Mouse (Mus musculus) stomach, embryonic 16.5 days (tissue): ENCODE results near the gene Foxa3. TPM values are rescaled to one million over a fixed set of nuclear protein-coding genes. Genes with fewer than 3 reads are reported as not detected.
A peak's percentile ranks its signal among the peaks of the same experiment; 100 is the strongest.

ENCODE experiments used
- ATAC-seq: fragments of 200-750 bp; cut with Nextera tagmentation; 2 replicates; pipeline ENCODE4 v1.8.0; 2017; ENCODE audit warnings: moderate number of reproducible peaks, moderate TSS enrichment; ENCODE audit not compliant: insufficient read depth, low FRiP score
- H3K27ac ChIP-seq: fragments of 300-500 bp; sonication (generic); 2 replicates; pipeline ENCODE4 v1.5.1; 2014; ENCODE audit warnings: low read length
- H3K27me3 ChIP-seq: fragments of 300-500 bp; sonication (generic); 2 replicates; pipeline ENCODE4 v1.6.1; 2014; ENCODE audit warnings: low read length, control low read depth, mixed read lengths; ENCODE audit not compliant: control insufficient read depth, insufficient read depth
- H3K36me3 ChIP-seq: fragments of 300-500 bp; sonication (generic); 2 replicates; pipeline ENCODE4 v1.6.1; 2014; ENCODE audit warnings: low read length; ENCODE audit not compliant: control insufficient read depth, insufficient read depth
- H3K4me1 ChIP-seq: fragments of 300-500 bp; sonication (generic); 2 replicates; pipeline ENCODE4 v1.6.1; 2014; ENCODE audit warnings: low read length, control low read depth, mixed read lengths; ENCODE audit not compliant: control insufficient read depth, insufficient read depth
- H3K4me2 ChIP-seq: fragments of 300-500 bp; sonication (generic); 2 replicates; pipeline ENCODE4 v1.6.1; 2014; ENCODE audit warnings: low read depth, low read length, mixed read lengths
- H3K4me3 ChIP-seq: fragments of 300-500 bp; sonication (generic); replicated peaks from 2 replicates; pipeline ENCODE4 v1.5.1; 2014; ENCODE audit warnings: mild to moderate bottlenecking, low read length
- H3K9ac ChIP-seq: fragments of 300-500 bp; sonication (generic); 2 replicates; pipeline ENCODE4 v1.6.1; 2014; ENCODE audit warnings: low read length
- H3K9me3 ChIP-seq: fragments of 300-500 bp; sonication (generic); replicated peaks from 2 replicates; pipeline ENCODE4 v1.6.1; 2016; ENCODE audit warnings: low read length, control low read depth; ENCODE audit not compliant: control insufficient read depth
- WGBS: fragments of 180-500 bp; shearing (Covaris S2); extraction: QIAGEN DNeasy Blood & Tissue Kit; methylation state at CpG from one replicate; pipeline ENCODE4 v1.1.7; 2014; 5-methylcytosine and 5-hydroxymethylcytosine counted together
- polyA plus RNA-seq: library from polyadenylated mRNA; unstranded; fragments of >200 nt; fragmentation: Nextera tagmentation; extraction: Ambion mirVana; gene quantifications from 2 replicates; pipeline ENCODE4 v1.2.1, GENCODE M21; 2015

Gene Foxa3
- polyA plus RNA-seq, 1 experiment from 2014 or later, result 32.5 TPM

DNA sequence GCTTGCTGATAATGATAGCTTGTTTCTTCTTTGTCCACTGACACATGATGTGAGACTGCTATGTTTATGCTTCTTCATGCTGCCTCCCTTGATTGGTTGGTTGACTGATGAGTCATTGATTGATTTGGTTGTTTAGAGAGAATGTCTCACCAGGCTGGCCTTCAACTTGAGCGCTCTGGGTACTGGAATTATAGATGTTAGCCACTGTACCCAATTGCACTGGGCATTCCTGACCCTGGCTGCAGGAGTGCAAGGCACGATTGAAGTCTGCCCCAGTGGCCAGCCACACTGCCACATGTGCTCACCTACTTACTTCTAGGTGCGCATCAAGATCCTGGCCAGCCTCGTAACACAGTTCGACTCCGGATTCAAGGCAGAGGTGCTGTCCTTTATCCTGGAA lies 21.3 kb upstream of the Foxa3 start:
- no peak overlapping the region for H3K9ac ChIP-seq
- H3K27me3 ChIP-seq, result no peaks in the 10 kb centered on the region
- 94% methylated on average over 6 of the region's 6 CpGs for WGBS
- peaks cover 35% of the 10 kb centered on the region for H3K36me3 ChIP-seq
- H3K4me2 ChIP-seq, result no peak overlapping the region
- no peak overlapping the region for H3K27ac ChIP-seq
- no peak for ATAC-seq
- no peaks in the 10 kb centered on the region for H3K4me1 ChIP-seq
- no peaks in the 10 kb centered on the region for H3K9me3 ChIP-seq
- H3K4me3 ChIP-seq, result no peak overlapping the region

DNA sequence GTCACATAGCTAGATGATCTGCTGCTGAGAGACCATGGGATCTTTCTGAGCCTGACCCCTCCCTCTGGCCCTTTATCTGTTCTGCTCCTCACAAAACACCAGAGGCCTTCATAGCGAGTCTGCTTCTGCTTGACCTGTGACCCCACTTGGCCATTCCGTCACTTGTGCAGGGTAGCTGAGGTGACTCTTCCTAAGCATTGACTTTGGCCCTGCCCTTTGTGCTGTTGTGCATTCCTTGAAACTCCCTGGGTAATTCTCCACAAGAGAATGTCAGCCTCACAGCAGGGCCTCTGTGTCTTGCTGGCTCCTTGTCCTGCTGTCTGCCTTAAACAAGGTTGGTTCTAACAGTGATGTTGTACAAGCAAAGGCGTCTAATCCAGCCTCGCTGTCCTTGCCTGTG lies 8.3 kb upstream of the Foxa3 start:
- Histone ChIP-seq H3K4me2 (no peak overlapping the region), H3K36me3 (peaks cover 38% of the 10 kb centered on the region), H3K9me3 (no peaks in the 10 kb centered on the region), H3K4me3 (no peak overlapping the region), H3K9ac (no peak overlapping the region), H3K27ac (no peak overlapping the region), H3K4me1 (peaks cover 2% of the 10 kb centered on the region; the same call in 1 of the 2 replicates), H3K27me3 (no peaks in the 10 kb centered on the region)
- no peak for ATAC-seq
- 83% methylated on average over 4 of the region's 4 CpGs for WGBS

DNA sequence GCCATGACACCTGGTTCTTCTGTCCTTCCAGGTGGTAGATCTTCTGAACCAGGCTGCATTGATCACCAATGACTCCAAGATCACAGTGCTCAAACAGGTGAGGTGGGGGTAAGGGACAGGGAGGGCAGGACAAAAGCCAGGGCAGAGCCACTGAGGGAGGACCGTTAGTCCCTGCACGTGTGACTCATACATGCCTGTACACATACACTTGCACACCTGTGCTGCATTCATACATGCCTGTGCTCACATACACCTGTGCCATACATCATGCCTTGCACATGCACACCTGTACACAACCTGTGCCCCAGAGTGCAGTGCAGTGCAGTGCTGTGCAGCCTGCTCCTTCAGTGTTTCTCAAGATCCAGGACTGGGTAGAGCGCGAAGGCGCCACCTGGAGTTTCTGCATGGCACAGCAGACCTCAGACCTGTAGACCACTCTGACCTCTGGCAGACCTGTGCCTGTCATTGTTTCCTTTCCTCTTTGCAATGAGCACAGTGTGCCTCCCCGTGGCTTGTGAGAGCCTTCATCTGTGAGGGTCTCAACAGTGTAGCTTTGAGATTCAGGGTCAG lies 5.8 kb upstream of the Foxa3 start:
- no peak overlapping the region for H3K9ac ChIP-seq
- WGBS, result 61% methylated on average over 6 of the region's 6 CpGs
- peaks cover 18% of the 10 kb centered on the region for H3K4me1 ChIP-seq
- H3K9me3 ChIP-seq, result no peaks in the 10 kb centered on the region
- peaks cover 26% of the 10 kb centered on the region for H3K36me3 ChIP-seq
- H3K4me3 ChIP-seq, result no peak overlapping the region
- H3K4me2 ChIP-seq, result no peak overlapping the region
- no peaks in the 10 kb centered on the region for H3K27me3 ChIP-seq
- peak; percentile 12; the same call in 1 of the 2 replicates for ATAC-seq
- no peak overlapping the region for H3K27ac ChIP-seq

DNA sequence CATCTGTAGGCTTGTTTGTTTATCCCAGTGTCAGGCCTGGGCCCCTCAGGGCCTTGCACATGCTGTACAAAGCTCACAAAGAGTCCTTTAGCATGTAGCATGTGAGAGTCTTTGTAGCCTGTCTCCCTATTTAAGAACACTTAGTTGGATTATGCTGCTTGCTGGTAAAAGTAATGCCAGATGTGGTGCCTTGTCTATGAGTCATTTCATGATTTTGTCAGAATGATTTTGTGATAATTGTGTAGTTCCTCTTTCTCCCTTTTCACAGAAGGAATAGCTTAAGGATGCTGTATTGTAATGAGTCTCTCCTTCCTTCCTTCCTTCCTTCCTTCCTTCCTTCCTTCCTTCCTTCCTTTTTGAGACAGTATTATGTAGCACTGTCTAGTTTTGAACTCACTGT lies 4.7 kb upstream of the Foxa3 start:
- H3K9me3 ChIP-seq, result no peaks in the 10 kb centered on the region
- H3K4me2 ChIP-seq, result no peak overlapping the region
- no peak overlapping the region for H3K4me3 ChIP-seq
- H3K4me1 ChIP-seq, result peaks cover 18% of the 10 kb centered on the region
- H3K27ac ChIP-seq, result no peak overlapping the region
- no peak overlapping the region for H3K9ac ChIP-seq
- H3K27me3 ChIP-seq, result peaks cover 6% of the 10 kb centered on the region; the same call in 1 of the 2 replicates
- no peak for ATAC-seq
- H3K36me3 ChIP-seq, result peaks cover 24% of the 10 kb centered on the region

DNA sequence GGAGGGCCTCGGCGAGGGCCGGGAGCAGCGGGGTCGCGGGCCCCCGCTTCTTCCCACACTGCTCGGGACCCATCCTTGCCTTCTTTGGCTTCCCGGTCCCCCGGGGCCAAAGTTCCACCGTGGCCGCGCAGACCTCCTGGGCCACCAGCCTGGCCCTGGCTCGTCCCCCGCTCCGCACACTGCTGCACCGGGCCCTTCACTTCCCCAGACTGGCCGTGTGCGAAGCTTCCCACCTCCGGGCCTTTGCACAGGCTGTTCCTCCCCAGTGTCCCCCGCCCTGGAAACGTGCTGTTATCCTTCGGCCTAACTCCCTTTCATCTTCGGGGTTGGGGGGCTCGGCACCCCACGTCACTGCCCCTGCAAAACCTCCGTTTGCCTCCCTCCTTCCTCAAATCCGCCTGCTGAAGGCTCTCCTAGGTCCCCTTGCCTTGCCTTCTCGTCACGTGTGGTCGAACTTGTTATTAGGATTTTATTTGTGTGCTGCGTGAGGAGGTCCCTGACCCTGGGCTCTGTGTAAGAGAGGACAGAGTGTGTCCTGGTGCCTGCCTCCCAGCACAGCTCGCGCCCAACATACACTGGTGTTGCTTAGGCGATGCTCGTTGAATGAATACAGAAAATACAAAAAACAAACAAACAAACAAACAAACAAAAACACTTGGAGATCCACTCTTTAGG lies 1.4 kb upstream of the Foxa3 start:
- peaks cover 18% of the 10 kb centered on the region for H3K4me1 ChIP-seq
- peak; percentile 18 for ATAC-seq
- peaks cover 28% of the 10 kb centered on the region for H3K27me3 ChIP-seq
- peaks cover 7% of the 10 kb centered on the region for H3K36me3 ChIP-seq
- H3K4me3 ChIP-seq, result peak overlapping the region; percentile 94
- peak overlapping the region; percentile 68 for H3K4me2 ChIP-seq
- peak overlapping the region; percentile 95 for H3K9ac ChIP-seq
- peak overlapping the region; percentile 2; the same call in 1 of the 2 replicates for H3K27ac ChIP-seq
- no peaks in the 10 kb centered on the region for H3K9me3 ChIP-seq
- under 1% methylated on average over 36 of the region's 36 CpGs for WGBS

DNA sequence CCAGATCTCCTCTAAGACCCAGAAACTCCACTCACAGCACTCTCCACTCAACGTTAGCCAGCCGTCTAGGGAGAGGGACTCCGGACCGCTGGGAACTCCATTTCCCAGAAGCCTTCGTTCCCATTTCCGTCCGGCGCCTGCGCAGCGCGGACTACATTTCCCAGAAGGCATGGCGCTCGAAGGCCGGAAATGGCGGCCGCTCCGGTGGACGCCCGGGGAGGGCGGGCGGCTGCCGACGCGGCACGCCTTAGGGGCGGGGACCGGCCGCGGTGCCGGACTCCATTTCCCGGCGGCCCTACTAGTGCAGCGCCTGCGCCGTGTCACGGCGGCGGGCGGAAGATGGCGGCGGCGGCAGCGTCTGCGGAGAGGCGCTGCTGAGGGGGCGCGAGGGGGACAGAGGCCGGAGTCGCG lies 763 bp upstream of the Foxa3 start, which contains the start of gene Sympk:
Sympk (plus strand) TSS at position 282 of the 411 bp plus-strand sequence.
- H3K9me3 ChIP-seq, result no peaks in the 10 kb centered on the region
- peaks cover 28% of the 10 kb centered on the region for H3K27me3 ChIP-seq
- H3K27ac ChIP-seq, result peak within 1 kb of the TSS; percentile 57
- H3K4me1 ChIP-seq, result peaks cover 18% of the 10 kb centered on the region
- H3K4me3 ChIP-seq, result peak within 1 kb of the TSS; percentile 94
- peak within 1 kb of the TSS; percentile 68 for H3K4me2 ChIP-seq
- WGBS, result 1% methylated on average over 49 of the region's 50 CpGs
- H3K9ac ChIP-seq, result peak within 1 kb of the TSS; percentile 95
- H3K36me3 ChIP-seq, result peaks cover 1% of the 10 kb centered on the region; the same call in 1 of the 2 replicates
- peak; percentile 94 for ATAC-seq

DNA sequence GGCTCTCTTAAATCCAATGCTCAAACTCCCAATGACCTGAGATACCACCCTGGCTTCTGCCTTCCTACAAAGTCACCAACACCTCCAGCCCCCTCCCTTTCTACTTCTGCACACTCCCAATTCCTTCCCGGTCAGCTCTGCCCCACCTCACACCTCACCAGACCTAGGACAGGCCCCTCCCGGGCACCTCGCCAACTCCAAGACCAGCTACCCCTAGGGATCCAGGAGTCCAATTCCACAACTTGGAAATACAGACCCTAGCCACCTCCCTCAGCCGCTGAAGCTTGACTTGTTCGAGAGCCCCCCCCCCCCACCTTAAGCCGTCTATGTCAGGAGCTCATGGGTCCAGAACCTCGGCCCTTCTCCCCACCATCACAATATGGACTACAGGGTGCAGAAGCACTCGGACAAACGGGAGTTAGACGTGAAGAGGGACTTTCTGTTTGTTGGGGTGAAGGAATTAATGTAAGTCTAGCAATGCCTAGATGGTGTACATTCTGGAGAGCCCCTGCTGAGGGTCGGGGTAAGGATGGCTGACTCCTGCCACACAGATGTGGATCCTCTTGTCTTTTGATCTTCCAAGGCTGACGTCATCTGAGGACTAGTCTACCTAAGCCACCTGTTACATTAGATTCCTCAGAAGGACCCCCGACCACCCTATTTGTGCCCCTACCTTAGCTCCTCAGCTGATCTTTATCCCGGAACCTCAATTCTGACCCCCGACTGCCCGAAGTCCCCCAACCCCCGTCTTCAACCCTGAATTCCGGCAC lies 964 bp downstream of the Foxa3 start:
- H3K27ac ChIP-seq, result peak overlapping the region; percentile 57
- H3K9ac ChIP-seq, result peak overlapping the region; percentile 69
- peak overlapping the region; percentile 94 for H3K4me3 ChIP-seq
- H3K36me3 ChIP-seq, result no peaks in the 10 kb centered on the region
- H3K4me2 ChIP-seq, result peak overlapping the region; percentile 38
- WGBS, result 42% methylated on average over 18 of the region's 18 CpGs
- H3K4me1 ChIP-seq, result peaks cover 16% of the 10 kb centered on the region
- peaks cover 28% of the 10 kb centered on the region for H3K27me3 ChIP-seq
- ATAC-seq, result no peak
- H3K9me3 ChIP-seq, result no peaks in the 10 kb centered on the region

DNA sequence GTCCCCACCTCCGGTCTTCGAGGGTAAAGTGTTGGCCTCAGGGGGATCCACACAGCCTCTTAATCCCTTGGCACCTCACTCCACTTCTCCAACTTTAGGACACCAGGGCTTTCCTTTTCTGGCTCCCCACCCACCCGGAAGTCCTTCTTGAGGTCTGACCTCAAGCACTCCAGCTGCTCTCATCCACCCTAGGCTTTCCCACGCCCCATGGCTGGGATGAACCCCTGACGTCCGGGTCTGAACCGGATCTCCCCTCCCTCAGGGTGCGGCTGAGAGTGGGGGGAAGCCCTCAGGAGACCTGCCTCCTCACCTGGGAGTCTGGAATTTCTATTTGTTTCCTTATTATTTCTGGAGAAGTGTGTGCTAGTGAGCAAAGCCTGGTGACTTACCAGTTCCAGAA lies 2.3 kb downstream of the Foxa3 start:
- peak overlapping the region; percentile 14; the same call in 1 of the 2 replicates for H3K27ac ChIP-seq

DNA sequence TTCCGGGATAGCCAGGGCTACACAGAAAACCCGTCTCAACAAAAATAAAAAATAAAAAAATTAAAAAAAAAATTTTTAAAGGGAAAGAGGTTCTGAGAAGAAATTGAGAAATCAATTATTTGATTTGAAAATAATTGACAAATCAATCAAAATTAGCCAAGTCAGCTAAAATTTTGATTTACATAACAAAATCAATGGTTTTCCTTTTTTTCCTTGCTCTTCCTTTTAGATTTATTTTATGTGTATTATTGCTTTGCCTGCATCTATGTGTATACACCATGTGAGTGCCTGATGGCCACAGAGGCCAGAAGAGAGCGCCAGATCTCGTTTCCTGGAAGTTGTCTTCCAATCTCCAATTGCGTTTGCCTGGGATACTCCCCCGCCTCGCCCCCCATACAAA lies 5.4 kb downstream of the Foxa3 start:
- no peak overlapping the region for H3K9ac ChIP-seq
- ATAC-seq, result no peak
- H3K4me3 ChIP-seq, result no peak overlapping the region
- no peaks in the 10 kb centered on the region for H3K36me3 ChIP-seq
- H3K4me2 ChIP-seq, result no peak overlapping the region
- no peak overlapping the region for H3K27ac ChIP-seq
- WGBS, result 87% methylated on average over 7 of the region's 7 CpGs
- no peaks in the 10 kb centered on the region for H3K9me3 ChIP-seq
- peaks cover 21% of the 10 kb centered on the region for H3K27me3 ChIP-seq
- 0 out of 2 replicates have a peak, but pooled peaks cover under 1% of the 10 kb centered on the region for H3K4me1 ChIP-seq

More for the DNA sequence above, 2.3 kb downstream of the Foxa3 start:
- Histone ChIP-seq H3K27me3 (peaks cover 28% of the 10 kb centered on the region), H3K4me3 (peak overlapping the region; percentile 94), H3K9ac (no peak overlapping the region), H3K4me1 (peaks cover 11% of the 10 kb centered on the region), H3K4me2 (peak overlapping the region; percentile 38), H3K36me3 (no peaks in the 10 kb centered on the region), H3K9me3 (no peaks in the 10 kb centered on the region)
- WGBS, result 16% methylated on average over 8 of the region's 8 CpGs
- ATAC-seq, result no peak
